Mouse (Mus musculus): ENCODE data around the gene Gstt4.
"Not testable (repeated sequence)": the region's sequence is repeated elsewhere in the genome, so short reads cannot be mapped to it uniquely, and the experiment has no call there.

The Gstt4 gene

GRCm38 (mm10) chr10:75822443-75822842 is at the start of gene Gstt4:
Gene Gstt4 (minus strand): TSS chr10:75822543.
- in situ Hi-C loops (cut with MboI; ENCODE audit: unreplicated experiment in 2 of 2): no loop called here

DNA sequence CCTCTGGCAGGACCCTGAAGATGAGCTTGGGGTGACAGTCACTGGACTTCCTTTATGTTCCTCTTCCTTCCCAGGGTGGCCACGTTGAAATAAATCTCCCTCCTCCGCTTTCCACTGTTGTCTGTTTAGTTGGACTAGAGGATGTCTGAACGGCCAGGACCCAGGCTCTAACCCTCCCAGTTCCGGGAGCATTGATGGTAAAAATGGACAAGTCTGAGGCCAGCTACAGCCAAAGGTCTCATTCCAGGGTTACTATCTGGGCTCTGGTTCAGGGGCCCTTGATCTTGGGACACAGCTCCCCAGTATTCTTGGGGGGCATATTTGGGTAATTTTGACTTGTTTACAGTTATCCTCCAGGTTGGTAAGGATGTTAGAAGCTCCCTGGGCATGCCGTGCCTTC is 39.2 kb upstream of the Gstt4 start:
- in situ Hi-C loops (cut with MboI; ENCODE audit: unreplicated experiment in 2 of 2): no loop called here

- in situ Hi-C loops (cut with MboI; ENCODE audit: unreplicated experiment in 2 of 2): no loop called here
These were observed 38.4 kb upstream of the Gstt4 start for GRCm38 (mm10) chr10:75860746-75861145.

GRCm38 (mm10) chr10:75859786-75860470 is 37.6 kb upstream of the Gstt4 start, which contains the start of gene Mif:
Gene Mif (minus strand): TSS chr10:75860240.
- in situ Hi-C loops (cut with MboI; ENCODE audit: unreplicated experiment in 2 of 2): loop anchor here (5.0 kb wide), 3 partner anchors 113 to 273 kb away; partner anchors contain the start of gene Ggt5 (in 2 of the 2)

DNA sequence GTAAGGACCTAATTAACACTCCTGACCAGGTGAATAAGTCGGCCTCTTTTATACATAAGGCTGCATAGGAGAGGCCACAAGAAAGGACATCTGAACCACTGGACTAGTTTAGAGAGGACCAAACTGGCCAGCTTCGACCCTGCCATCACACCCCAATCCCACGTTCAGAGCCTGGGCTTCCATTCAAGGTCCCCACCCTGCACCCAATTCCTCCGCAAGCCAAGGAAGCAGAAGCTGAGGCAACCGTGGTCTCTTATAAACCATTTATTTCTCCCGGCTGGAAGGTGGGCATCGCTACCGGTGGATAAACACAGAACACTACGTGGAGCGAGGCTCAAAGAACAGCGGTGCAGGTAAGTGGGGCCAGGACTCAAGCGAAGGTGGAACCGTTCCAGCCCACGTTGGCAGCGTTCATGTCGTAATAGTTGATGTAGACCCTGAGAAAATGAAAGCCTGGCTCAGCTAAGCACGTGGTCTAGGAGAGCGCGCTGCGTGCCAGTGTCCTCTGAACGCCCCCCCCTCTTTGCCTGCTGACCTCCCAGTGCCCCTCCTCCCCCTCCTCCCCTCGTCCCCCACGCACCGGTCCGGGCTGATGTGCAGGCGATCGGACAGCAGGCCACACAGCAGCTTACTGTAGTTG is 36.9 kb upstream of the Gstt4 start:
- in situ Hi-C loops (cut with MboI; ENCODE audit: unreplicated experiment in 2 of 2): loop anchor here (5.0 kb wide), 3 partner anchors 112 to 272 kb away; partner anchors contain the start of gene Ggt5 (in 2 of the 2)

- in situ Hi-C loops (cut with MboI; ENCODE audit: unreplicated experiment in 2 of 2): loop anchor here (5.0 kb wide), 3 partner anchors 110 to 270 kb away; partner anchors contain the start of gene Ggt5 (in 2 of the 2)
These were observed 35.3 kb upstream of the Gstt4 start for GRCm38 (mm10) chr10:75857598-75857997.

GRCm38 (mm10) chr10:75856976-75857375 is 34.6 kb upstream of the Gstt4 start:
- in situ Hi-C loops (cut with MboI; ENCODE audit: unreplicated experiment in 2 of 2): loop anchor here (5.0 kb wide), 3 partner anchors 110 to 270 kb away; partner anchors contain the start of gene Ggt5 (in 2 of the 2)

DNA sequence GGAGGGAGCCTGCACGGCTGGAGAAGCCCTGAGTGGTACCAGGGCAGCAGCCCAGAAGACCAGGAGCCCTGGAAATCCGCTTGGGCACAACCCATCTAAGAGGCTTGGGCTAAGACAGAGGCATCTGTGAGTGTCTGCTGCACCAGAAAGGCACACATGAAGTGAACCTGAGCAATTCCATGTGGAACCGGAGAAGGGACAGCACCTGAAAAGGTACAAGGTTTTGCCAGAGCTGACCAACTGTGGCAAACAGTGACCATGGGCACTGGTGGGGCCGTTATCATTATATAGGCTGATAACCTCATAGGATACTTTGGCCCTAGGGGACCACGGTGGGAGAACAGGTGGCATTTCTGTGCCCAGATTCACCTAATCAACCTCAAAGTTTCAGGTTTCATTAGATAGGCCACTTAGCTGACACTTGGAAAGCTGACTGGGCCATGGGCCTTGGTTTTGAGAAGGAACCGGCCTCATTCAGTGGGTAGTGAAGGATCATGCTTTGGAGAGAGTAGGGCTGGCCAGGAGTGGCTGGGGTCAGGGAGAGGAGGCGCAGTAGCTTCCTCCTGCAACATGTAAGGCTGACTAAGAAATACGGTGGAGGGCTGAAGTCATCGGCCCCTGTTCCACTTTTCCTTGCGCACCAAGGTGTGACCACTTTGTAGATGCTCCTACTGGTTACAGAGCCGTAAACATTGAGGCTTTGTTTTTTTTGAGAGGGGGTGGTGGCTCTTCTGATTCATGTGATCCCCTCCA is 34.0 kb upstream of the Gstt4 start:
- in situ Hi-C loops (cut with MboI; ENCODE audit: unreplicated experiment in 2 of 2): loop anchor here (5.0 kb wide), 3 partner anchors 109 to 269 kb away; partner anchors contain the start of gene Ggt5 (in 2 of the 2)

- in situ Hi-C loops (cut with MboI; ENCODE audit: unreplicated experiment in 2 of 2): loop anchor here (5.0 kb wide), 3 partner anchors 108 to 268 kb away; partner anchors contain the start of gene Ggt5 (in 2 of the 2)
These were observed 33.2 kb upstream of the Gstt4 start for GRCm38 (mm10) chr10:75855416-75855981.

DNA sequence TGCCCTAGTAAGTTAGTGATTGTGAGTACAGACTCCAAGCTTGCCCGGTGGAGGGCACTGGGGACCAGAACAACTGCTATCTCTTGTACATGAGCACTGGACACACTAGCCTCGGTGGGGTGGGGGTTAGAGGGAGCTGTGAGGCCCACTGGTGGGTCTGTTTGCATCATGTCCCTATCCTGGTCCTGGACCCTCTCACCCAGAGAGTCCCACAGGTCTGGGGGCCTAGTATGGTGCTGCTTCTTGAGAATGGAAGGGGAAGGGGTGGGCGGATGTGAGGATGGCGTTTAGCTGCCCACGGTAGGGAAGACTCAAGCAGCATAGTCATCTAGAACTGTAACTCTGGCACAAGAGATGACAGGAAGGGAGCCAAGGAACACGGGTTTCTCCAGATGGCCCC is 32.4 kb upstream of the Gstt4 start:
- in situ Hi-C loops (cut with MboI; ENCODE audit: unreplicated experiment in 2 of 2): loop anchor here (5.0 kb wide), 3 partner anchors 107 to 267 kb away; partner anchors contain the start of gene Ggt5 (in 2 of the 2)

DNA sequence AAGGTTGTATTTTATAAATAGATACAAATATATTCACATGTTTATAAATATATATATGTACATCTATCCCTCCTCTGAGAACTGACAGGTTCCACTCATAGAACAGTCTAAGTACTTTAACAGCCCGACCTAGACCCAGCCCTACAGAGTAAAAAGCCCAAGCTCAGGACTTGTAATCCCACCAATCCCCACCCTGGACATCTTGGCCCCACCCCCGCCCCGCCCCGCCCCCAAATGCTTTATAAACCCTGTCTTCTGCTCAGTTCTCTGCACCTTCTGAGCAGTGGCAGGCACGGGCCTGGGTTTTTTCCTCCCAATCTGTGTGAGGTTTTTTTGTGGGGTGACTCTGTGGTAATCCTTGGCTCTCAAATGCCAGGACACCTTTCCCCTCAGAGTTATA is 31.8 kb upstream of the Gstt4 start:
- in situ Hi-C loops (cut with MboI; ENCODE audit: unreplicated experiment in 2 of 2): no loop called here

GRCm38 (mm10) chr10:75853452-75853851 is 31.1 kb upstream of the Gstt4 start:
- in situ Hi-C loops (cut with MboI; ENCODE audit: unreplicated experiment in 2 of 2): no loop called here

DNA sequence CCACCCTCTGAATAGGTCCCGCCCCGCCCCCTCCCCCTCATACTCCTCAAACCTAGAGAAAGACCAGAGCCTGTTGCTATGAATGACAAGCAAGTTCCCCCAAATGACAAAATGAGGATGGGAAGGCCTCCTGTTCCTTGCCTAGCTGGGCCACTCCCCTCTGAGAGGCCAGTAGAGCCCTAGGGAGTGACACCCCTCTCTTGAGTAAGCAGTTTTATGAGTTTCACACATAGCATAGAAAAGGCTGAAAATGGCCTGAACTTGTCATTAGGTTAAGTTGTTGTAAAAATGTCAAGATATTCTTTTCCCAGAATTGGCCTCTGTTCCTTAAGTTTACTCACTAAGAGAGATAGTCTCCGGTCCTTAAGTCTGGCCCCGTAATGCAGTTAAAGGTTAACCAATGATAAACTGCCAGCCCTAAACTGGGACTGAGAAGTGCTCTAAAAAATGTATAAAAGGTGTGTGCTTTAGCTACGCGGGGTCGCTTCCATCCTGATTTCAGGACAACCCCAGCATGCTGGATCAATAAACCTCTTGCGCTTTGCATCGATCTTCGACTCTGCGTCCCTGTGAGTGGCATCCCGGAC is 30.3 kb upstream of the Gstt4 start:
- in situ Hi-C loops (cut with MboI; ENCODE audit: unreplicated experiment in 2 of 2): no loop called here

GRCm38 (mm10) chr10:75851681-75852080 is 29.3 kb upstream of the Gstt4 start:
- in situ Hi-C loops (cut with MboI; ENCODE audit: unreplicated experiment in 2 of 2): no loop called here

GRCm38 (mm10) chr10:75851076-75851475 is 28.7 kb upstream of the Gstt4 start:
- in situ Hi-C loops (cut with MboI; ENCODE audit: unreplicated experiment in 2 of 2): no loop called here

DNA sequence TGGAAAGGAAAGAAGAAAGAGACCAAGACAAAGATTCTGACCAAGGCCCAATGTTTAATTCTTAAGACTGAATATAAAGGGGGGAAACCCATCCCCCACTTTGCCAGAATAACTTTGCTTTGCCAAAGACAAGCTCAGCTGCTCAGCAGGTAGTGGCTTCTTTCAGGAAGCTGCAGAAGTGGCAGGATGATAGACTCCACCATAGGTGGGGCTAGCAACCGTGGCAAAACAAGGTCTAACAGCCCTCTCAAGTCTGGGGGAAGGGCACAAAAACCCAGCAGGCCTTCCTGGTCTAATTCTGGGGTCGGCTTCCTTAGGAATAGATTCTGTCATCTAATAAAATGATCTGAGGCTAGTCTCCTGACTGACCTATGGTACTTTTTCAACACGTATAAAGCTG is 26.0 kb upstream of the Gstt4 start:
- in situ Hi-C loops (cut with MboI; ENCODE audit: unreplicated experiment in 2 of 2): no loop called here

DNA sequence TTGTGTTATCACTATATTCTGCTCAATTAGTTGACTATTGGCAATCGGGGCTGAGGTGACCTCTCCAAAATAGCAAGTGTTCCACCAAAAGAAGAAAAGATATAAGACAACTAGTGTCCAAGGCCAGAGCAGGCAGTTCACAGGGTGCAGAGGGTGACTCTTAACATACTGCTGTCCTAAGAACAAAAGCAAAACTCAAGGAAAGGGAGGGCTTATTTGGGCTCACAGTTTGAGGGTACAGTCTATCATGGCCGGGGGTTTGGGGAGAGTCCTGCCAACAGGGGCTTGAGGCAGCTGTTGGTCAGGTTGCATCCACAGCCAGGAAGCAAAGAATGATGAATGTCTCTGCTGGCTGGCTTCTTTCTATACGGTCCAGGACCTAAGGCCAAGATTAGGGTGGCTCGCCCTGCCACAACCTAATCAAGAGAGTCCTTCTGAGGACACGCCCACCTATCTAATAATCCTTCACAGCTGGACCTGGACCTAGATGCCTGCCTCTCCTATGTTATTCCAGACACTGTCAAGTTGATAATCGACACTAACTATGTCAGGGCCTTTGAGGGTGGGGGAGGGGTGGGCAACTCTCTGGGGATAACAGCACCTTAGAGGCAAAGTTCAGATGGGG is 23.1 kb upstream of the Gstt4 start:
- in situ Hi-C loops (cut with MboI; ENCODE audit: unreplicated experiment in 2 of 2): no loop called here

GRCm38 (mm10) chr10:75844800-75845199 is 22.5 kb upstream of the Gstt4 start:
- in situ Hi-C loops (cut with MboI; ENCODE audit: unreplicated experiment in 2 of 2): no loop called here

GRCm38 (mm10) chr10:75843898-75844297 is 21.6 kb upstream of the Gstt4 start:
- in situ Hi-C loops (cut with MboI; ENCODE audit: unreplicated experiment in 2 of 2): not testable (repeated sequence)

DNA sequence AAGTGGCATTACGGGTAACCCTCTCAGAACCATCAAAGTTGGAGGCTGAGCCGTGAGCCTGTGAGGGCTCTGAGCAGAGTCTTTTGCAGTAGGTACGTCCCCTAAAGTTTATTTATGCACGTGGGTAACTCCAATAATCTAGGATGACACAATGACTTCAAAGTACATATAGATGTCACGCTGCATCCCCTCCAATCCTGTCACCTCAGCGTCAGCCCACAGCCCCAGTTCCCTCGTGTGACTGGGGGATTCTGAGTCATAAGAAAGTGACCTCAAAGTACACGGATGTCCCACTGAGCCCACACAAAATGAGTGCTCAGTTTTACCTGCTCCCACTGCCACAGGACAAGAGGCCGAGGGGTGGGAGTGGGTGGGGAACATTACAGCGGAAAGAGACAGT is 16.7 kb upstream of the Gstt4 start:
- in situ Hi-C loops (cut with MboI; ENCODE audit: unreplicated experiment in 2 of 2): no loop called here

All from v-Abl transformed pro-B cells (cell line).